In the genomic region with DNA sequence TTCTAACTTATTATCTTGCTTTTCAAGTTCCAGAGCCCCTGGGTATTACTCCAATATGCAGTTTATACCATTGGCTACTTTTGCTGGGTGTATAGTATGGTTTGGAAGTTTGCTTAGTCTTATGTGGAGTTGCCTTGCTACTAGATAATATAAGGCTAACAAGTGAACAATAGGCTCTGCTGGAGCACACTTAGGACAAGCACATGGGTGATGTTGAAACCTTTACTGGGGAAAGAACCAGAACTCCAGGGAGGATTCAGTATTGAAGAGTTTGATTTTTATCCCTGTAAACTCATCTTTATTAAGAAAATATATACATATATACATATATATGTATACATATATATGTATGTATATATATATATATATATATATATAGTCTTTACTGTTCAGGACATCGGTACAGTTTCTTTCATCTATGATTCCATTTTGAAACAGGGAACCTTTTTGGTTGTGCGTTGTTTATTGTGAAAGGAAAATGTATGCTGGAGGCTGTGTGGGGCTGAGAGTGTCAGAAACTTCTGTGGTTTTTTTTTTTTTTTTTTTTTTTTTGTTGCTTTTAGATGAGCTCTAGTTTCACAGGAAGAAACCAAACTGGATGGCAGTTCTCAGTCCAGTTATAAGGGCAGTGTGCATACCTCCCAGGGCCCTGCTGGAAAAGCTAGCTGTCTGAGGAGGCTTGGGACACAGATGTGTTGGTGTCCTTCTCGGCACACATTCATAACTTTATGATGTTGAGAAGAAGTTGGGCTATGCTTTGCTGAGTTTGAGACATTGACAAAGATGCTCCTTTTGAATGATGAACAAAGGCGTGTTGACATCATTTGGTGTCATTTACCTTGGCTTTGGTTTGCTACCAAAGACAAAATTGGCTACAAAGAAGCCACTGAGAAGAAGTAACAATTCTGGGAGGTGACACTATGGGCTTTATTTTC, we compare ENCODE assay signal across 10 mouse cellular contexts. TPM values are rescaled to one million over a fixed set of nuclear protein-coding genes. Genes with fewer than 3 reads are reported as not detected.
DNase-seq lines count a peak whose midpoint lies in the region; ATAC-seq and TF ChIP-seq lines count a peak whose summit lies in the region.
"Had no signal": no experiment of that assay in that cellular context is flagged by ENCODE, and none has a peak within 500 bp of the region (broad histone marks: within the 10 kb centered on the region; RNA-seq: fewer than 3 reads in every experiment).

No protein-coding gene starts in this region.

- peaks cover 51% of the 10 kb centered on the region for H3K79me2 ChIP-seq in myocyte (ENCODE audit: control insufficient read depth, insufficient read depth)

- ATAC-seq in kidney, embryonic 14.5 days (ENCODE audit: low FRiP score, low TSS enrichment): no peak
- ATAC-seq in embryonic facial prominence, embryonic 12.5 days (ENCODE audit: insufficient number of reproducible peaks, insufficient read depth, low FRiP score, low TSS enrichment): no peak
- ATAC-seq in hindbrain, embryonic 13.5 days (ENCODE audit: low FRiP score): no peak

- H3K27me3 ChIP-seq in kidney, embryonic 14.5 days (ENCODE audit: control insufficient read depth, insufficient read depth, low read length): no peaks in the 10 kb centered on the region
- H3K27me3 ChIP-seq in embryonic facial prominence, embryonic 12.5 days: no peaks in the 10 kb centered on the region
- H3K27me3 ChIP-seq in hindbrain, embryonic 13.5 days: no peaks in the 10 kb centered on the region
- H3K27me3 ChIP-seq in myocyte (ENCODE audit: control insufficient read depth, insufficient read depth, insufficient read length): no peaks in the 10 kb centered on the region

- H3K4me3 ChIP-seq in kidney, embryonic 14.5 days (ENCODE audit: low read length): peak overlapping the region; percentile 96
- peak overlapping the region; percentile 88 for H3K4me3 ChIP-seq in embryonic facial prominence, embryonic 12.5 days
- peak overlapping the region; percentile 95 for H3K4me3 ChIP-seq in hindbrain, embryonic 13.5 days
- H3K4me3 ChIP-seq in myocyte: peak overlapping the region; percentile 83
- no peak overlapping the region for H3K4me3 ChIP-seq in left cerebral cortex, adult 2 months

- peak overlapping the region; percentile 62 for H3K4me2 ChIP-seq in kidney, embryonic 14.5 days (replicated peaks; ENCODE audit: low read depth, low read length)
- peak overlapping the region; percentile 63 for H3K4me2 ChIP-seq in embryonic facial prominence, embryonic 12.5 days (replicated peaks)
- H3K4me2 ChIP-seq in hindbrain, embryonic 13.5 days: peak overlapping the region; percentile 68
- H3K4me2 ChIP-seq in myocyte (ENCODE audit: low read depth): peak overlapping the region; percentile 94

- TF ChIP-seq POLR2A in myocyte (IDR thresholded peaks at IDR 0.05; ENCODE audit: insufficient read length, low read depth): no peak

- whole genome bisulfite sequencing in kidney, embryonic 14.5 days: 88% methylated on average over 4 of the region's 4 CpGs
- WGBS in embryonic facial prominence, embryonic 12.5 days: 90% methylated on average over 4 of the region's 4 CpGs
- WGBS in hindbrain, embryonic 13.5 days: 94% methylated on average over 4 of the region's 4 CpGs

- no peak for TF ChIP-seq CTCF in left cerebral cortex, adult 2 months (IDR thresholded peaks at IDR 0.05)

- H3K9me3 ChIP-seq in kidney, embryonic 14.5 days (ENCODE audit: control insufficient read depth, low read length): no peaks in the 10 kb centered on the region
- no peaks in the 10 kb centered on the region for H3K9me3 ChIP-seq in embryonic facial prominence, embryonic 12.5 days
- H3K9me3 ChIP-seq in hindbrain, embryonic 13.5 days: no peaks in the 10 kb centered on the region

- intact Hi-C loops in left cerebral cortex, adult 2 months (cut with DNase I): loop anchor here (5.0 to 10.0 kb wide), 4 partner anchors 99 to 1191 kb away; no protein-coding TSS in a partner anchor

- DNase-seq in kidney, adult 18-20 months: no peak
- no peak for DNase-seq in urinary bladder, postnatal 4 days (ENCODE audit: low spot score in 2 of 2)
- no peak for DNase-seq in left cerebral cortex, adult 2 months (ENCODE audit: extremely low spot score in 1 of 2, low spot score in 2 of 2)
- no peak for DNase-seq in left cerebral cortex, adult 18-20 months (ENCODE audit: low spot score in 2 of 2)
- DNase-seq: gastrocnemius, postnatal 10 days; lung, postnatal 36 days had no signal

- H3ac ChIP-seq in myocyte (ENCODE audit: control insufficient read depth, insufficient read length): no peak overlapping the region

- H3K9ac ChIP-seq in kidney, embryonic 14.5 days (ENCODE audit: low read depth, low read length): no peak overlapping the region
- no peak overlapping the region for H3K9ac ChIP-seq in embryonic facial prominence, embryonic 12.5 days
- H3K9ac ChIP-seq in hindbrain, embryonic 13.5 days: peak overlapping the region; percentile 95

- H3K36me3 ChIP-seq in kidney, embryonic 14.5 days (ENCODE audit: control insufficient read depth, insufficient read depth, low read length): peaks cover 19% of the 10 kb centered on the region; the same call in 1 of the 2 replicates
- peaks cover 29% of the 10 kb centered on the region for H3K36me3 ChIP-seq in embryonic facial prominence, embryonic 12.5 days
- H3K36me3 ChIP-seq in hindbrain, embryonic 13.5 days: peaks cover 15% of the 10 kb centered on the region
- H3K36me3 ChIP-seq in myocyte (ENCODE audit: control insufficient read depth, insufficient read depth): no peaks in the 10 kb centered on the region

- H3K27ac ChIP-seq in kidney, embryonic 14.5 days (ENCODE audit: low read depth, low read length): no peak overlapping the region
- no peak overlapping the region for H3K27ac ChIP-seq in embryonic facial prominence, embryonic 12.5 days
- H3K27ac ChIP-seq in hindbrain, embryonic 13.5 days: no peak overlapping the region
- H3K27ac ChIP-seq in left cerebral cortex, adult 2 months: no peak overlapping the region

- H3K4me1 ChIP-seq in kidney, embryonic 14.5 days (ENCODE audit: control insufficient read depth, insufficient read depth, low read length): peaks cover 30% of the 10 kb centered on the region
- peaks cover 25% of the 10 kb centered on the region for H3K4me1 ChIP-seq in embryonic facial prominence, embryonic 12.5 days
- peaks cover 60% of the 10 kb centered on the region for H3K4me1 ChIP-seq in hindbrain, embryonic 13.5 days (replicated peaks)

TF ChIP-seq in myocyte, 11 proteins besides CTCF, POLR2A, EP300 and RAD21:
- no peak for TF ChIP-seq CEBPB (IDR thresholded peaks at IDR 0.05; ENCODE audit: insufficient read depth, poor library complexity, severe bottlenecking)
- TF ChIP-seq USF1 (IDR thresholded peaks at IDR 0.05; ENCODE audit: low read depth): no peak
- TF ChIP-seq MYOD1 (IDR thresholded peaks at IDR 0.05; ENCODE audit: control insufficient read depth in 1 of 3, insufficient read length in 2 of 3, low read depth in 2 of 3): no peak
- no peak for TF ChIP-seq TCF12 (IDR thresholded peaks at IDR 0.05; ENCODE audit: insufficient read depth, poor library complexity, severe bottlenecking)
- TF ChIP-seq TCF3 (IDR thresholded peaks at IDR 0.05; ENCODE audit: insufficient read length, low read depth): no peak

RNA-seq across cellular contexts. Expression of gene Cblb, which starts 2.6 kb away (rescaled TPM):
- polyA plus RNA-seq in kidney, embryonic 14.5 days (2014; fragmentation: Nextera tagmentation; extraction: Ambion mirVana): 13.9 and 27.2 TPM in 2 replicates
- polyA plus RNA-seq in embryonic facial prominence, embryonic 12.5 days (2016; fragmentation: Nextera tagmentation; extraction: Ambion mirVana): 19.6 and 23.0 TPM in 2 replicates
- polyA plus RNA-seq in hindbrain, embryonic 13.5 days (2015; fragmentation: Nextera tagmentation; extraction: Ambion mirVana): 19.6 and 21.5 TPM in 2 replicates
- polyA plus RNA-seq in myocyte (2012; fragmentation: generic; extraction: Trizol): 7.7 TPM
- 10 to 100 TPM; 20.3 to 21.9 TPM for total RNA-seq in left cerebral cortex, adult 2 months (2021)
- total RNA-seq in left cerebral cortex, adult 18-20 months (2021): 10 to 100 TPM; 18.6 to 19.4 TPM
